ENCODE assay signal across 8 mouse cellular contexts in the genomic region with DNA sequence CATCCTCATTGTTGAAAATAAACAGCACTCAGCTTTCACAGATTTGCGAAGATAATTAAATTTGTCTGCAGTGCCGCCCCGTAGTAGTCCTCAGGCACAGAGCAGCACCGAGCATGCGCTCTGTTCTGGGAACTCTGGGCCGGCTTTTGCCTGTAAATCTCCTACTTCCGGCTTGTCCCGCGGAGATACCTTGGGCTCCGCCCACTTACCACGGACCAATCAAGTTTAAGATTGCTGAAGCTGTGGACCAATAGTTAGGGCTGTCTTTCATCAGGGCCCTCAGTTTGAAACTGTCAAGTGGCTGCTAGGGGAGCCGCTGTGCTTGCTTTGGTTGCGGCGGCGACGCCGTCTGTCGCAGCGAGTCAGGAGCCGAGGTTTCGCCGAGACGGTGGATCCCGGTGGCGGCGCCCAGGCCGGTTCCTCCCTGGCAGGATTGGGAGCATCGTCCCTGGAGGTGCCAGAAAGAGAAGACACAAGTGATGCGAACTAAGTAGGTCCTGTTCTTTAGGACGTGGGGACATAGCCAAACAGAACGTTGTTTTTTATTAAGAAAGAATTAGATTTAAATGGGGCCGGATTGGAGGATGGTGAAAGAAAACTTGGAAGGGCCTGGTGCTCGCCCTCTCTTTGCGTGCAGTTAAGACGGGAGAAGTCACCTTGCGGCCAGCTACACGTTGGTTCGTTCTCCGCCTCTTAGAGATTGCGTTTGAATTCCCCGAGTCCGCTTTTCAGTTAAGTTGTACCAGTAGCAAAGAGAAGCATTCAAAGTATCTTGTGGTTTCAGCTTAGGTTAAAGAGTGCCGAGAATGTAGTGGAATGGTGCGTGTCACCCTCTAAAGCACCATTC. TPM values are rescaled to one million over a fixed set of nuclear protein-coding genes. Genes with fewer than 3 reads are reported as not detected.
DNase-seq lines count a peak whose midpoint lies in the region; ATAC-seq lines count a peak whose summit lies in the region.

Gene Poc5 (plus strand): TSS at position 253 of the 847 bp plus-strand sequence.

- peak within 1 kb of the TSS; percentile 91 for H3K9ac ChIP-seq in heart, embryonic 13.5 days
- peak within 1 kb of the TSS; percentile 75 for H3K9ac ChIP-seq in liver, embryonic 12.5 days
- H3K9ac ChIP-seq in stomach, embryonic 15.5 days = peak within 1 kb of the TSS; percentile 74

- WGBS in heart, embryonic 13.5 days = under 1% methylated on average over 44 of the region's 44 CpGs
- under 1% methylated on average over 44 of the region's 44 CpGs for WGBS in liver, embryonic 12.5 days (ENCODE audit: insufficient replicate concordance)
- WGBS in stomach, embryonic 15.5 days = under 1% methylated on average over 44 of the region's 44 CpGs

- ATAC-seq in heart, embryonic 13.5 days (ENCODE audit: extremely low read depth, insufficient number of reproducible peaks, low FRiP score, low TSS enrichment) = peak; percentile 98
- peak; percentile 99 for ATAC-seq in liver, embryonic 12.5 days
- peak; percentile 100 for ATAC-seq in stomach, embryonic 15.5 days (ENCODE audit: insufficient read depth, low FRiP score, low read depth)

- no peaks in the 10 kb centered on the region for H3K27me3 ChIP-seq in heart, embryonic 13.5 days (replicated peaks)
- no peaks in the 10 kb centered on the region for H3K27me3 ChIP-seq in liver, embryonic 12.5 days (replicated peaks)
- H3K27me3 ChIP-seq in stomach, embryonic 15.5 days (replicated peaks) = no peaks in the 10 kb centered on the region

- peak within 1 kb of the TSS; percentile 92 for H3K4me2 ChIP-seq in heart, embryonic 13.5 days
- peak within 1 kb of the TSS; percentile 79 for H3K4me2 ChIP-seq in liver, embryonic 12.5 days
- H3K4me2 ChIP-seq in stomach, embryonic 15.5 days = peak within 1 kb of the TSS; percentile 65

- DNase-seq in CD4-positive, CD25-positive, alpha-beta regulatory T cell, adult 2 months (ENCODE audit: low read depth, low spot score) = peak; percentile 97
- DNase-seq in fat pad, adult 2 months (ENCODE audit: extremely low read depth, low read depth, low spot score) = peak; percentile 80
- peak; percentile 98 for DNase-seq in kidney, postnatal 10 days
- peak; percentile 100 for DNase-seq in natural killer cell, adult 2 months (ENCODE audit: low spot score in 2 of 2)

- peak within 1 kb of the TSS; percentile 98 for H3K4me3 ChIP-seq in brown adipose tissue, adult 24 weeks (ENCODE audit: insufficient read depth, low read depth, low read length)
- peak within 1 kb of the TSS; percentile 90 for H3K4me3 ChIP-seq in heart, embryonic 13.5 days
- peak within 1 kb of the TSS; percentile 82 for H3K4me3 ChIP-seq in liver, embryonic 12.5 days
- peak within 1 kb of the TSS; percentile 89 for H3K4me3 ChIP-seq in stomach, embryonic 15.5 days (replicated peaks)

- H3K27ac ChIP-seq in brown adipose tissue, adult 24 weeks (replicated peaks; ENCODE audit: low read depth, low read length) = no peak within 1 kb of the TSS
- H3K27ac ChIP-seq in heart, embryonic 13.5 days (replicated peaks) = peak within 1 kb of the TSS; percentile 72
- peak within 1 kb of the TSS; percentile 69 for H3K27ac ChIP-seq in liver, embryonic 12.5 days
- H3K27ac ChIP-seq in stomach, embryonic 15.5 days = peak within 1 kb of the TSS; percentile 55; the same call in 1 of the 2 replicates

- peaks cover 32% of the 10 kb centered on the region for H3K36me3 ChIP-seq in heart, embryonic 13.5 days
- H3K36me3 ChIP-seq in liver, embryonic 12.5 days = peaks cover 33% of the 10 kb centered on the region
- peaks cover 20% of the 10 kb centered on the region for H3K36me3 ChIP-seq in stomach, embryonic 15.5 days

- peaks cover 8% of the 10 kb centered on the region for H3K9me3 ChIP-seq in heart, embryonic 13.5 days
- 0 out of 2 replicates have a peak, but pooled peaks cover 2% of the 10 kb centered on the region for H3K9me3 ChIP-seq in liver, embryonic 12.5 days (replicated peaks)
- no peaks in the 10 kb centered on the region for H3K9me3 ChIP-seq in stomach, embryonic 15.5 days

- peaks cover 3% of the 10 kb centered on the region for H3K4me1 ChIP-seq in brown adipose tissue, adult 24 weeks (ENCODE audit: control insufficient read depth, insufficient read depth, insufficient read length, low read length)
- H3K4me1 ChIP-seq in heart, embryonic 13.5 days = peaks cover 13% of the 10 kb centered on the region
- peaks cover 12% of the 10 kb centered on the region for H3K4me1 ChIP-seq in liver, embryonic 12.5 days
- H3K4me1 ChIP-seq in stomach, embryonic 15.5 days = peaks cover 5% of the 10 kb centered on the region; the same call in 1 of the 2 replicates

RNA-seq across cellular contexts. Expression of gene Poc5, which starts in this region (rescaled TPM):
- 4.2 and 7.3 TPM in 2 replicates for polyA plus RNA-seq in brown adipose tissue, adult 24 weeks (2012; ENCODE audit: insufficient read depth, insufficient read length, missing spikeins)
- polyA plus RNA-seq in heart, embryonic 13.5 days (2015; fragmentation: Nextera tagmentation; extraction: Ambion mirVana) = 8.5 and 9.8 TPM in 2 replicates
- polyA plus RNA-seq in liver, embryonic 12.5 days (2016; fragmentation: Nextera tagmentation; extraction: Ambion mirVana) = 10.4 and 11.4 TPM in 2 replicates
- polyA plus RNA-seq in stomach, embryonic 15.5 days (2015; fragmentation: Nextera tagmentation; extraction: Ambion mirVana) = 11.7 and 12.2 TPM in 2 replicates
